Mouse (Mus musculus) liver, adult 2 months (tissue): ENCODE results near the gene Taar2. TPM values are rescaled to one million over a fixed set of nuclear protein-coding genes. Genes with fewer than 3 reads are reported as not detected.

Source experiments
- DNase-seq: peaks from one replicate; pipeline ENCODE4 v3.0.0-alpha.2; 2011; ENCODE audit warnings: low read depth, low spot score; ENCODE audit errors: extremely low read depth
- H3K27ac ChIP-seq: fragments of 200-500 bp; replicated peaks from 2 replicates; pipeline ENCODE4 v1.5.1; 2012; ENCODE audit warnings: low read depth, mild to moderate bottlenecking, control low read depth, inconsistent platforms, low read length; ENCODE audit not compliant: insufficient read depth
- H3K27me3 ChIP-seq: fragments of 200-500 bp; 2 replicates; pipeline ENCODE4 v1.6.1; 2012; ENCODE audit warnings: mild to moderate bottlenecking, moderate library complexity, low read length, inconsistent platforms; ENCODE audit not compliant: control insufficient read depth, insufficient read depth
- H3K36me3 ChIP-seq: fragments of 200-500 bp; 2 replicates; pipeline ENCODE4 v1.6.1; 2012; ENCODE audit warnings: low read length, inconsistent platforms; ENCODE audit not compliant: control insufficient read depth, insufficient read depth
- H3K4me1 ChIP-seq: fragments of 200-500 bp; 2 replicates; pipeline ENCODE4 v1.6.1; 2011; ENCODE audit warnings: low read length; ENCODE audit not compliant: control insufficient read depth, insufficient read depth
- H3K4me3 ChIP-seq: fragments of 200-500 bp; 2 replicates; pipeline ENCODE4 v1.5.1; 2011; ENCODE audit warnings: low read depth, mild to moderate bottlenecking, control low read depth, low read length, moderate library complexity; ENCODE audit not compliant: insufficient read depth
- H3K79me2 ChIP-seq: fragments of 200-500 bp; 2 replicates; pipeline ENCODE4 v1.6.1; 2012; ENCODE audit warnings: inconsistent platforms, mild to moderate bottlenecking, low read length, moderate library complexity; ENCODE audit not compliant: control insufficient read depth, insufficient read depth
- H3K9ac ChIP-seq: fragments of 200-500 bp; 2 replicates; pipeline ENCODE4 v1.6.1; 2012; ENCODE audit warnings: low read depth, mild to moderate bottlenecking, control low read depth, inconsistent platforms, low read length
- CTCF ChIP-seq: fragments of 200-500 bp; IDR thresholded peaks from 2 replicates; pipeline ENCODE4 v1.5.1; 2011; ENCODE audit warnings: low read depth, low read length, control low read depth
- POLR2A ChIP-seq: fragments of 200-500 bp; IDR thresholded peaks from 2 replicates; pipeline ENCODE4 v1.6.1; 2011; ENCODE audit warnings: low read length, control low read depth; ENCODE audit not compliant: insufficient read depth; ENCODE audit errors: extremely low read depth
- WGBS: fragments of 180-500 bp; shearing (Covaris S2); methylation state at CpG from one replicate; pipeline ENCODE4 v1.1.7; 2018; 5-methylcytosine and 5-hydroxymethylcytosine counted together
- polyA plus RNA-seq: library from polyadenylated mRNA; depleted of rRNA; stranded (reverse); fragments of >200 nt; gene quantifications from 2 replicates; pipeline ENCODE4 v1.2.3, GENCODE M21; 2012
- total RNA-seq: library from RNA; depleted of rRNA; stranded (reverse); fragments of >200 nt; gene quantifications from 2 replicates; pipeline ENCODE4 v1.2.3, GENCODE M21; 2014

Gene Taar2
- total and polyA plus RNA-seq, 2 experiments: not detected

DNA sequence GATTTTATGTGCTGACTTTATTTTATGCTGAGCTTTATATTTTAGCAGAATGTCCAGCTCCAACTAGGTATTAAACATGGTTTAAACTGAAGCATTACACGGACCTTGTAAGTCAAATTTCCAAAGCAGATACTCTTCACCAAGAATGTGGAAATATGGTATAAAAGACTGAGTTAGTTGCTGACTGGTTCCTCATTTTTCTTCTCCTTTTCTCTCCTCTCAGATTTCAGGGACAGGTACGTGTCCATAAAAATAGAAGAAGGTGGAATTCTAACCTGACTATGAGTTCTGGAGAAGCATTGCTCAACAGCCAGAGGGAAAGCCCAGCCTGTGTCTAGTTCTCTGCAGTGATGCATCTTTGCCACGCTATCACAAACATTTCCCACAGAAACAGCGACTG, 18.3 kb upstream of the Taar2 start, which contains the start of gene Taar1:
TSS of gene Taar1 (plus strand) at position 301 of the 400 bp plus-strand sequence.
- Histone ChIP-seq H3K27ac (no peak within 1 kb of the TSS), H3K36me3 (no peaks in the 10 kb centered on the region), H3K4me3 (no peak within 1 kb of the TSS), H3K79me2 (no peaks in the 10 kb centered on the region), H3K4me1 (peaks cover 10% of the 10 kb centered on the region; the same call in 1 of the 2 replicates), H3K9ac (no peak within 1 kb of the TSS), H3K27me3 (no peaks in the 10 kb centered on the region)
- DNase-seq: no peak
- WGBS: 82% methylated on average over 4 of the region's 4 CpGs
- no peak for TF ChIP-seq POLR2A
- TF ChIP-seq CTCF: no peak

- Histone ChIP-seq H3K4me3 (no peak overlapping the region), H3K4me1 (peaks cover 10% of the 10 kb centered on the region; the same call in 1 of the 2 replicates), H3K79me2 (no peaks in the 10 kb centered on the region), H3K27ac (no peak overlapping the region), H3K36me3 (no peaks in the 10 kb centered on the region), H3K9ac (no peak overlapping the region), H3K27me3 (no peaks in the 10 kb centered on the region)
- WGBS: 21% methylated on average over 3 of the region's 3 CpGs
- peak; percentile 96 for DNase-seq
- no peak for TF ChIP-seq POLR2A
These were observed 15.9 kb upstream of the Taar2 start for GRCm38 (mm10) chr10:23922468-23922867.

GRCm38 (mm10) chr10:23923941-23924340, 14.4 kb upstream of the Taar2 start:
- Histone ChIP-seq H3K27me3 (no peaks in the 10 kb centered on the region), H3K4me3 (no peak overlapping the region), H3K4me1 (peaks cover 10% of the 10 kb centered on the region; the same call in 1 of the 2 replicates), H3K36me3 (no peaks in the 10 kb centered on the region), H3K27ac (peak overlapping the region; percentile 60; the same call in 1 of the 2 replicates), H3K79me2 (no peaks in the 10 kb centered on the region), H3K9ac (no peak overlapping the region)
- TF ChIP-seq POLR2A: no peak
- TF ChIP-seq CTCF: no peak
- WGBS: 15% methylated on average over 2 of the region's 2 CpGs
- peak; percentile 98 for DNase-seq

DNA sequence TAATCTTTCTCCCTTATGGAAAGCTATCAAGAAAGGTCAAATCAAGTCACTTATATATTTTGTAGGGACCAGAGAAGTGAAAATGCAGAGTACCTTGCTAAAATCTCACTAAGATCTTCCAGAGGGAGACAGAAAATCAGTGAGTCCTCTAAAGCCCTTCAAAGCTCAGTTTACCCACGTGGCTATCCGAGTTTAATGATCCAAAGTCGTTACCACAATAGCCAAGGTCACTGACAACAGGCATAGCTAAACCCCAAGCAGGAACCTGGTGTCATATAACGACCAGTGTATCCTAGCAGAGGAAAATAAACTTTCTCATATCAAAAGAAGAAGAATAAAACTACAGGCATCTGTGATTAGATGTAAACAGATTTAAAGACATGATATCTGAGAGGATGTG, 759 bp upstream of the Taar2 start:
- no peak overlapping the region for H3K27ac ChIP-seq
- TF ChIP-seq POLR2A (no peak), CTCF (no peak)
- WGBS: 35% methylated on average over 4 of the region's 4 CpGs

DNA sequence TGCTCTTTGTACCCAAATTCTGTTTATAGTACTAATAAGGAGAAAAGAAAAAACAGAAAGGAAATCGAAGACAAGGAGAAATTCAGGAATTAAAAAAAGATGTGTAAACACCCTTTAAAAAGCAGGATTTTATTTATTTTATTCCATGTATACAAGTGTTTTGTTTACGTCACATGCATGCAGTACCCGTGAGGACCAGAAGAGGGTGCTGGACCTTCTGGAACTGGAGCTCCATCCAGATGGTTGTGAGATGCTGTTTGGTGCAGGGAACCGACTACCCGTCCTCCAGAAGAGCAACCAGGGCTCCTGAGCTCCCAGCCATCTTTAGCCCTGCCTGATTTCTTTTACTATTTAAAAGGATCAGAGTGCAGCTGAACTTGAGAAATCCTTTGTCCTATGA, 4.1 kb downstream of the Taar2 start:
- Histone ChIP-seq H3K36me3 (no peaks in the 10 kb centered on the region), H3K79me2 (no peaks in the 10 kb centered on the region), H3K4me1 (no peaks in the 10 kb centered on the region), H3K4me3 (no peak overlapping the region), H3K9ac (no peak overlapping the region), H3K27me3 (no peaks in the 10 kb centered on the region), H3K27ac (no peak overlapping the region)
- WGBS: 80% methylated on average over 5 of the region's 5 CpGs
- TF ChIP-seq POLR2A: no peak
- TF ChIP-seq CTCF: peak; percentile 58
- peak; percentile 10 for DNase-seq

More for the DNA sequence above, 759 bp upstream of the Taar2 start:
- H3K4me3 ChIP-seq: no peak overlapping the region
- no peaks in the 10 kb centered on the region for H3K27me3 ChIP-seq
- no peaks in the 10 kb centered on the region for H3K4me1 ChIP-seq
- no peak for DNase-seq
- no peaks in the 10 kb centered on the region for H3K36me3 ChIP-seq
- H3K9ac ChIP-seq: no peak overlapping the region
- H3K79me2 ChIP-seq: no peaks in the 10 kb centered on the region

DNA sequence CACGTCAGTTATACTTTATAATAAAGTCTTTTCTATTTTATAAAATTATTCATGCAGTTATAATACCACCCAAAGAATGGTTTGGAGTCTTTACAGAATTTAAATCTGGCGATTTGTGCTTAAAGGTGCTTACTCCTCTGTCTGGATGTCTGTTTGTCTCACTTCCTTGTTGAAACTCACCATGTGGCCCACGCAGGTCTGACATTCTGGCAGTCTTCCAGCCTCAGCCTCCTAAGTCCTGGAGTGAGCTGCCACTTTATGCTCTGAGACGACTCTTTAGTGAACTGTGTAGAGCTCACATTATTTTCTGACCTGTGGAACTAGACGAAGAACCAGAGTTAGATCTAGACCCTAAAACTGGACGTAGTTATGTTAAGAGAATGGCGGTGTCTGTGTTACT, 9.7 kb downstream of the Taar2 start:
- DNase-seq: no peak
- TF ChIP-seq CTCF (no peak), POLR2A (no peak)
- Histone ChIP-seq H3K27ac (no peak overlapping the region), H3K36me3 (no peaks in the 10 kb centered on the region), H3K4me3 (no peak overlapping the region), H3K9ac (no peak overlapping the region), H3K79me2 (no peaks in the 10 kb centered on the region), H3K27me3 (no peaks in the 10 kb centered on the region), H3K4me1 (no peaks in the 10 kb centered on the region)
- WGBS: 56% methylated on average over 7 of the region's 7 CpGs
